Mouse (Mus musculus): ENCODE measurements at regions not wholly inside any gene's neighbourhood (a gene's known extent, or its start where the extent isn't known, plus 50 kb on each side); places are given as distances from the start of the nearest gene placed in this dataset.

DNA sequence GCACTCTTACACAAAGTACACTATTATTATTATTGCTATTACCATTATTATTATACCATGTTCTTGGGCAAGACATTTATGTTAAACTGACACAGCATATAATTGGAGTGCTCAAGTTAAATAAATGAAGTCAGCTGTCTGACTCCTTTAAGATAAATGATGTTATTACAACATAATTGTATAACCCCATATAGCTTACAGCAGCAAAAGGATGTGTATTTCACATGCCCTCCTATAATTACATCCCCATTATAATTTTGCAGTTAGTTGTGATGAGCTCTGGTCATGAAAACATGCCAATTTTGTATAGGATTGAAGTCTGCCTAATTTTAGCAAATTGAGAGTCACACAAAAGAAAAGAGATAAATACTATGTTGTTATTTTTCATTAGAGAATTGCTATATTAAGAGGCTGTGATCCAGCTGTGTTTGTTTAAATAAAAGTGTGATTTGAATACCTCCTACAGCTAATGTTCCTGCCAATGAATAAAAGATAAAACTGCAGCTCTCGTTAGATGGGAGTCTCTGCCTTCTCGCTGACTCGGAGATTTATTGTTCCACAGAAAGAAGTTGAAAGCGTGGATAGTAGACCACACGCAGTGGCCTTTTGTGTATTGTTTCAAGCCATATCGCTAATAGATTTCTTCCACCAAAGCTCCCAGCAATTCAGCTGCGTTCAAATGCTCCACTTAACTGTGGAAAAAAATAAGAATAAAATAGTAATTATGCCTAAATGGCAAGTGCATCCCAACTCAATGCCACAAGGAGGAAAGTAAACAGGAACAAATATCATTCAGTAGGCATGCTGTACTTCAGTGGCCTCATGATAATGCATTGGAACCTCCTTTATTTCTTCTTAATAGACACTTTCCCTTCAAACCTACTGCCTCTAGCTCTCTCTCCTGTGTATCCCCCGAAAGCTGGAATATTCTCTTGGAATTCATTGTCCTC lies 194.9 kb upstream of the Gm10192 start:
- DNase-seq (ENCODE audit: low read depth, low spot score), result no peak

- DNase-seq (ENCODE audit: low read depth, low spot score), result no peak
Measured at GRCm38 (mm10) chr4:97360473-97360872, 177.5 kb upstream of the Gm10192 start.

GRCm38 (mm10) chr4:97357958-97358357 lies 175.0 kb upstream of the Gm10192 start:
- DNase-seq (ENCODE audit: low read depth, low spot score), result no peak

DNA sequence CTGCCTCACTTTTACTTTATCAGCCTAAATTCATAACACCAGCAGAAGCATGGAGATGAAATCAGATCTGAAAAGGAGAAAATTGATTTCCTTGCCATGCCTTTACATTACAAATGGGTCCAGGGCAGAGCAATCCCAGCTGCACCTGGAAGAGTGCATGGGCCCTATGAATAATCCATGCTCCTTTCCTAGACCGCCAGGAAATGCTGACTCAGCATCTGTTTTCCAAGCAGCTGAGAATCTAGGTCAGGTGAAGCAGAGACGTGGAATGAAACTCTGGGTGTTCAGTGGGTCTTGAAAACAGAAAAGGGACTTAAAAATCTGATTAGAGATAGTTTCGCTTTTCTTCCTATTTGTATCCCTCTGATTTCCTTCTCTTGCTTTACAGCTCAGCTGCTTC lies 163.8 kb upstream of the Gm10192 start:
- DNase-seq (ENCODE audit: low read depth, low spot score), result no peak

- DNase-seq (ENCODE audit: low read depth, low spot score), result no peak
Measured at GRCm38 (mm10) chr4:97344335-97344734, 161.4 kb upstream of the Gm10192 start.

DNA sequence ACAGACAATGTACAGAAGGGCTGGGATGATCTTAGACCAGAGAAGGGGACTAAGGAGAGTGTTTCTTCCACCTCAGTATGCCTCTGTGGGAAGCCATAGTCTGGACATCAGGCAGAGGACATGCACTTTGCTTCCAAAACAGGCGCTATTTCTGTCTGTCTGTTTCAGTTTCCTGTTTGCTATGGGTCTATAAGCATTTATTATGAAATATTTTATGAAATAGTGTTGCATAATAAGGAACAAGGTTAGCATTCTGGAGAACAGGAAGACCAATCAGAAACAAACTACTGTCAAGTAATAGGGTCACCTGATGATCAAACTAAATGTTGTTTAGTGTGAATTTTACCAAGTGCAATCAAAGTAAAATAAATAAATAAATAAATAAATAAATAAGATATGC lies 160.4 kb upstream of the Gm10192 start:
- DNase-seq (ENCODE audit: low read depth, low spot score), result no peak
